Mouse (Mus musculus): ENCODE data around the gene Lingo3. TPM values are rescaled to one million over a fixed set of nuclear protein-coding genes. Genes with fewer than 3 reads are reported as not detected.

Gene Lingo3
- polyA plus RNA-seq, 1 experiment from 2014 or later = 0.61 TPM

- Histone ChIP-seq H3K27me3 (ENCODE audit: insufficient read depth, low read length) (no peaks in the 10 kb centered on the region), H3K9me3 (replicated peaks; ENCODE audit: low read length) (no peaks in the 10 kb centered on the region), H3K4me3 (replicated peaks; ENCODE audit: low read depth, low read length) (no peak overlapping the region), H3K27ac (no peak overlapping the region), H3K9ac (ENCODE audit: low read depth, low read length) (no peak overlapping the region), H3K4me1 (replicated peaks; ENCODE audit: insufficient read depth, low read length) (peaks cover 18% of the 10 kb centered on the region; the same call in 1 of the 2 replicates), H3K4me2 (ENCODE audit: low read length) (no peak overlapping the region), H3K36me3 (ENCODE audit: insufficient read depth, low read length) (peaks cover 33% of the 10 kb centered on the region)
- DNase-seq (ENCODE audit: low spot score) = no peak
- ATAC-seq (replicated peaks; ENCODE audit: low FRiP score, low read depth) = no peak
- WGBS = 78% methylated on average over 3 of the region's 3 CpGs
- TF ChIP-seq CTCF (IDR thresholded peaks at IDR 0.05; ENCODE audit: low read depth) = no peak
Measured at GRCm38 (mm10) chr10:80802996-80803395, 40.8 kb downstream of the Lingo3 start.

DNA sequence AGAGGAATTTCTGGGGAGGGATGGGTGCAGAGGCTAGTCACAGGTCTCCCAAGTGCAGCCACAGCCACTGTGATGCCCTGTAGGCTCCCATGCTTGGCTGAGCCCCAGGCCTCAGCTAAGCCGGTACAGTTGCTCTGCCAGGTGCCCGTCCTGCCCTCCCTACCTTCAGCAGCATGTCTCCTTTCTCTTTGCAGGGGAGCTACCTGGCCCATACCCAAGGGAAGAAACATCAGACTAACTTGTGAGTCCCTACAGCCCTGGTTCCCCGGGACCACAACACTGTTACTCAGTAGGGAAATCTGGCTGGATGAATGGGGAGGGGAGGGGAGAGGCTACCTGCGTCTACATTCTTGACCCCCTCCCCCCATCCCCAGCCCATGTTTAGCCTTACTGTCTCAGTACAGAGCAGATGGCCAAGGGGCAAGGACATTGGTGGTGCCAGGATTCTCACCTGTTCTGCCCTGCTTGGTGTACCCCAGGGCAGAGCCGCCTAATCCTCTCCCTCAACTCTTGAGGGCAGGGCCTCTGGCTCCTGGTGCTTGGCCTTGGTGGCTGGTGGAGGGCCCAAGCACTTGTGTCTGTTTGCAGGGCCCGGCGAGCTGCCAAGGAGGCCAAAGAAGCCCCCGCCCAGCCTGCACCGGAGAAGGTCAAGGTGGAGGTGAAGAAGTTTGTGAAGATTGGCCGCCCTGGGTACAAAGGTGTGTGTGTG is 41.5 kb downstream of the Lingo3 start:
- no peak for DNase-seq (ENCODE audit: low spot score)
- ATAC-seq (replicated peaks; ENCODE audit: low FRiP score, low read depth) = no peak
- 88% methylated on average over 10 of the region's 10 CpGs for WGBS

GRCm38 (mm10) chr10:80799070-80799566 is 44.7 kb downstream of the Lingo3 start:
- no peak for TF ChIP-seq CTCF (IDR thresholded peaks at IDR 0.05; ENCODE audit: low read depth)
- ATAC-seq (replicated peaks; ENCODE audit: low FRiP score, low read depth) = no peak
- H3K4me2 ChIP-seq (ENCODE audit: low read length) = peak overlapping the region; percentile 92
- DNase-seq (ENCODE audit: low spot score) = no peak
- peaks cover 40% of the 10 kb centered on the region for H3K36me3 ChIP-seq (ENCODE audit: insufficient read depth, low read length)
- peak overlapping the region; percentile 97 for H3K9ac ChIP-seq (ENCODE audit: low read depth, low read length)
- WGBS = under 1% methylated on average over 18 of the region's 18 CpGs
- H3K27ac ChIP-seq = peak overlapping the region; percentile 98
- peak overlapping the region; percentile 89 for H3K4me3 ChIP-seq (replicated peaks; ENCODE audit: low read depth, low read length)
- peaks cover 5% of the 10 kb centered on the region for H3K4me1 ChIP-seq (replicated peaks; ENCODE audit: insufficient read depth, low read length)
- no peaks in the 10 kb centered on the region for H3K9me3 ChIP-seq (replicated peaks; ENCODE audit: low read length)
- no peaks in the 10 kb centered on the region for H3K27me3 ChIP-seq (ENCODE audit: insufficient read depth, low read length)

More for the DNA sequence above, 41.5 kb downstream of the Lingo3 start:
- Histone ChIP-seq H3K9ac (ENCODE audit: low read depth, low read length) (no peak overlapping the region), H3K4me1 (replicated peaks; ENCODE audit: insufficient read depth, low read length) (peaks cover 12% of the 10 kb centered on the region; the same call in 1 of the 2 replicates), H3K9me3 (replicated peaks; ENCODE audit: low read length) (no peaks in the 10 kb centered on the region), H3K27me3 (ENCODE audit: insufficient read depth, low read length) (no peaks in the 10 kb centered on the region), H3K4me2 (ENCODE audit: low read length) (no peak overlapping the region), H3K27ac (no peak overlapping the region), H3K36me3 (ENCODE audit: insufficient read depth, low read length) (peaks cover 33% of the 10 kb centered on the region), H3K4me3 (replicated peaks; ENCODE audit: low read depth, low read length) (no peak overlapping the region)
- no peak for TF ChIP-seq CTCF (IDR thresholded peaks at IDR 0.05; ENCODE audit: low read depth)

GRCm38 (mm10) chr10:80798150-80799006 is 45.5 kb downstream of the Lingo3 start, which contains the start of the genes Sf3a2 and Plekhj1:
Gene Sf3a2 (plus strand): TSS chr10:80798198.
Gene Plekhj1 (minus strand): TSS chr10:80798626.
- H3K4me3 ChIP-seq (replicated peaks; ENCODE audit: low read depth, low read length) = peak within 1 kb of the TSS; percentile 89
- no peaks in the 10 kb centered on the region for H3K9me3 ChIP-seq (replicated peaks; ENCODE audit: low read length)
- whole genome bisulfite sequencing = under 1% methylated on average over 102 of the region's 104 CpGs
- peak; percentile 85 for ATAC-seq (replicated peaks; ENCODE audit: low FRiP score, low read depth)
- peak within 1 kb of the TSS; percentile 97 for H3K9ac ChIP-seq (ENCODE audit: low read depth, low read length)
- H3K4me2 ChIP-seq (ENCODE audit: low read length) = peak within 1 kb of the TSS; percentile 92
- H3K4me1 ChIP-seq (replicated peaks; ENCODE audit: insufficient read depth, low read length) = peaks cover 5% of the 10 kb centered on the region
- peaks cover 40% of the 10 kb centered on the region for H3K36me3 ChIP-seq (ENCODE audit: insufficient read depth, low read length)
- peak within 1 kb of the TSS; percentile 98 for H3K27ac ChIP-seq
- no peaks in the 10 kb centered on the region for H3K27me3 ChIP-seq (ENCODE audit: insufficient read depth, low read length)
- DNase-seq (ENCODE audit: low spot score) = peak; percentile 99
- TF ChIP-seq CTCF (IDR thresholded peaks at IDR 0.05; ENCODE audit: low read depth) = no peak

DNA sequence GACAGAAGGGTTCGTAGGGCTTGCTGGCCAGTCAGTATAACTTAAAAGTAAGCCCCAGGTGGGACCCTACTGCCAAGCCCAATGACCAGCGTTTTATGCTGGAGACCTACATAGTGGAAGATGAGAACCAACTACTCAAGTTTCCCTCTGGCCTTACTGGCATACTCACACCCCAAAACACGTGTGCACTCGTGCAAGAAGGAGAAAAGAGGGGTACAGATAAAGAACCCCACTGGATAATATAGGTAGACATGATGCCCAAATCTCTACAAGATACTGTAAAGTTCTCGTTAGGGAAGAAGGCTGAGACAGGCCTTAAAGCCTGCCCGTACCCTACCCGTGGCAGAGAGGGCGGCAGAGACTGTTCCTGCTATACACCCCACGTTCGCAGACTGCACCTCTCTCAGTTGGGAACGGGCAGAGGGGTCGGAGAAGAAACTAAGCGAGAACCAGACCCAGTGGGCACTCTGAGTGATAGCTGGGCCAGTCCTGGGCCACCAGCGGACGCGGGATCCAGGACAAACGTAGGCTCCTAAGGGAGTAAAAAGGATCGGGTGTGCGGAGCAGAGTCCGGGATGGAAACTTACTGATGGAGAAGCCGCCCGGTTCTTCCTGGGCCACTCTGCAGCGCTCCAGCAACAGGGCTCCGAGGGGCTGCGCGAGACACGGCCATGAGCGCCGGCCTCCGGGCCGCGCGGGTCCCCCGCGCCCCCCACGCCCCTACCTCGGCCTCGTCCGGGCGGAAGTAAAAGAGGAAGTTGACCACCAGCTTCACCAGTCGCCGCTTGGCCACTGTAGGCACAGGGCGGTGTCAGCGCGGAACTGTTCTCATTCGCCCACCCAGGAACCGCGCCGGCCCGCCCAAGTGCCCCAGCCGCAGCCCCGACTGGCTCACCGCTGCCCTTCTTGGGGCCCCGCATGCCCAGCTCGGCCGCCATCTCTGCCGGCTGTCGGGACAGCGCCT is 46.4 kb downstream of the Lingo3 start:
- H3K4me3 ChIP-seq (replicated peaks; ENCODE audit: low read depth, low read length) = peak overlapping the region; percentile 89
- ATAC-seq (replicated peaks; ENCODE audit: low FRiP score, low read depth) (peak; percentile 72), DNase-seq (ENCODE audit: low spot score) (peak; percentile 84)
- H3K9ac ChIP-seq (ENCODE audit: low read depth, low read length) = peak overlapping the region; percentile 97
- 2% methylated on average over 57 of the region's 59 CpGs for WGBS
- peaks cover 35% of the 10 kb centered on the region for H3K36me3 ChIP-seq (ENCODE audit: insufficient read depth, low read length)
- no peaks in the 10 kb centered on the region for H3K27me3 ChIP-seq (ENCODE audit: insufficient read depth, low read length)
- peak overlapping the region; percentile 98 for H3K27ac ChIP-seq
- no peaks in the 10 kb centered on the region for H3K9me3 ChIP-seq (replicated peaks; ENCODE audit: low read length)
- H3K4me1 ChIP-seq (replicated peaks; ENCODE audit: insufficient read depth, low read length) = peaks cover 5% of the 10 kb centered on the region
- no peak for TF ChIP-seq CTCF (IDR thresholded peaks at IDR 0.05; ENCODE audit: low read depth)
- H3K4me2 ChIP-seq (ENCODE audit: low read length) = peak overlapping the region; percentile 92
